Mouse (Mus musculus) left cerebral cortex, postnatal 25 days (tissue): ENCODE data around the gene Setd6. TPM values are rescaled to one million over a fixed set of nuclear protein-coding genes. Genes with fewer than 3 reads are reported as not detected.

Experiments
- microRNA-seq, 2 experiments: library from miRNA; unstranded; fragments of <30 nt; microRNA quantifications; one replicate each; pipeline ENCODE4 v1.2.0; 2022
- total RNA-seq, 2 experiments: library from RNA; stranded (reverse); gene quantifications; 2 replicates each; pipeline ENCODE4 v1.2.3; 2021

The Setd6 gene
- total RNA-seq, 2 experiments from 2014 or later: 16.1 to 21.9 TPM

Small RNAs within 50 kb of the gene (microRNA-seq; reads per million reads assigned to microRNA genes)
- 3.5 to 5.0 reads per million in 2 experiments for gene Mir7073

Other genes with a start within 250 kb of the Setd6 start
- gene Csnk2a2, start 225.8 kb upstream of the Setd6 start, total RNA-seq: 10 to 100 TPM; 92.1 to 99.1 TPM
- gene Ccdc113, start 181.8 kb upstream of the Setd6 start, total RNA-seq: 1 to 10 TPM; 2.0 to 2.2 TPM
- not detected for gene Prss54, start 139.5 kb upstream of the Setd6 start, total RNA-seq
- 1 to 10 TPM; 1.6 to 2.2 TPM for gene Gins3, start 82.4 kb upstream of the Setd6 start, total RNA-seq
- gene Ndrg4, start 38.9 kb upstream of the Setd6 start, total RNA-seq: 1,000 to 10,000 TPM; 1,687 to 1,794 TPM
- gene Cnot1, start 91.6 kb downstream of the Setd6 start, total RNA-seq: 100 to 1,000 TPM; 124 to 128 TPM
- gene Sap18b, start 109.5 kb downstream of the Setd6 start, total RNA-seq: 10 to 100 TPM; 88.4 to 99.8 TPM
- 10 to 100 TPM; 27.0 to 27.9 TPM for gene Slc38a7, start 137.7 kb downstream of the Setd6 start, total RNA-seq
- 100 to 1,000 TPM; 230 to 236 TPM for gene Got2, start 172.7 kb downstream of the Setd6 start, total RNA-seq